Mouse (Mus musculus) liver, embryonic 15.5 days (tissue): ENCODE results near the gene Fmnl2. TPM values are rescaled to one million over a fixed set of nuclear protein-coding genes. Genes with fewer than 3 reads are reported as not detected.

Experiments
- ATAC-seq: fragments of 200-750 bp; cut with Nextera tagmentation; 2 replicates; pipeline ENCODE4 v1.8.0; 2017; ENCODE audit warnings: moderate number of reproducible peaks, mild to moderate bottlenecking, moderate library complexity; ENCODE audit not compliant: insufficient read depth
- H3K27ac ChIP-seq: fragments of 300-500 bp; sonication (generic); replicated peaks from 2 replicates; pipeline ENCODE4 v1.5.1; 2015; ENCODE audit warnings: mild to moderate bottlenecking, inconsistent platforms
- H3K27me3 ChIP-seq: fragments of 300-500 bp; sonication (generic); 2 replicates; pipeline ENCODE4 v1.6.1; 2015; ENCODE audit warnings: mild to moderate bottlenecking, inconsistent platforms
- H3K36me3 ChIP-seq: fragments of 300-500 bp; sonication (generic); replicated peaks from 2 replicates; pipeline ENCODE4 v1.6.1; 2015; ENCODE audit warnings: moderate library complexity, mild to moderate bottlenecking, inconsistent platforms
- H3K4me1 ChIP-seq: fragments of 300-500 bp; sonication (generic); replicated peaks from 2 replicates; pipeline ENCODE4 v1.6.1; 2015; ENCODE audit warnings: inconsistent platforms
- H3K4me2 ChIP-seq: fragments of 300-500 bp; sonication (generic); 2 replicates; pipeline ENCODE4 v1.6.1; 2015; ENCODE audit warnings: moderate library complexity, mild to moderate bottlenecking, inconsistent platforms
- H3K4me3 ChIP-seq: fragments of 300-500 bp; sonication (generic); replicated peaks from 2 replicates; pipeline ENCODE4 v1.5.1; 2015; ENCODE audit warnings: mild to moderate bottlenecking, inconsistent platforms
- H3K9ac ChIP-seq: fragments of 300-500 bp; sonication (generic); 2 replicates; pipeline ENCODE4 v1.6.1; 2015; ENCODE audit warnings: moderate library complexity, mild to moderate bottlenecking, inconsistent platforms
- H3K9me3 ChIP-seq: fragments of 300-500 bp; sonication (generic); replicated peaks from 2 replicates; pipeline ENCODE4 v1.6.1; 2016; ENCODE audit warnings: inconsistent platforms
- WGBS: fragments of 180-500 bp; shearing (Covaris S2); methylation state at CpG from one replicate; pipeline ENCODE4 v1.1.7; 2015; ENCODE audit warnings: mixed read lengths; ENCODE audit not compliant: insufficient replicate concordance; 5-methylcytosine and 5-hydroxymethylcytosine counted together
- polyA plus RNA-seq: library from polyadenylated mRNA; unstranded; fragments of >200 nt; fragmentation: Nextera tagmentation; extraction: Ambion mirVana; gene quantifications from 2 replicates; pipeline ENCODE4 v1.2.1, GENCODE M21; 2015

The Fmnl2 gene
- polyA plus RNA-seq, 1 experiment from 2014 or later: 0.46 TPM

DNA sequence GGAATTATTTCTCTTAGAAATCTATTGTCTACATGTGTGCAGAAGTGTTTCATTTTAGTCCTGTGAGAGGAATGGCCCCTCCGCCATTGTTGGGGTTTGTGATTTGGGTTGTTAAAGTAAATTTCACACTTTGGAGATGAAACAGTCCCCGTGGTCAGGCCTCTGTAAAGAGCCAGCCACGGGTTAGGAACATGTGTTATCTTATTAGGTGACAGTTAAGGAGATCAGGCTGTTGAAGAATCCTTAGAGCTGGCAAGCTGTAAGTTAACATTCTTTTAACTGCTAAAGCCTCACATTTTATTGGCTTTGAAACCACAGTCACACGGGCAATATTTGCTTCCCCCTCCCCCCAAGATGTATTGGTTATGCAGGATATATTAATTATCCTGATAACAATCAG is 131.7 kb downstream of the Fmnl2 start:
- WGBS: 49% methylated on average over 4 of the region's 4 CpGs
- H3K36me3 ChIP-seq: no peaks in the 10 kb centered on the region
- ATAC-seq: no peak
- H3K27me3 ChIP-seq: no peaks in the 10 kb centered on the region
- no peaks in the 10 kb centered on the region for H3K9me3 ChIP-seq
- no peak overlapping the region for H3K4me3 ChIP-seq
- no peak overlapping the region for H3K4me2 ChIP-seq
- H3K27ac ChIP-seq: no peak overlapping the region
- no peak overlapping the region for H3K9ac ChIP-seq
- H3K4me1 ChIP-seq: no peaks in the 10 kb centered on the region

DNA sequence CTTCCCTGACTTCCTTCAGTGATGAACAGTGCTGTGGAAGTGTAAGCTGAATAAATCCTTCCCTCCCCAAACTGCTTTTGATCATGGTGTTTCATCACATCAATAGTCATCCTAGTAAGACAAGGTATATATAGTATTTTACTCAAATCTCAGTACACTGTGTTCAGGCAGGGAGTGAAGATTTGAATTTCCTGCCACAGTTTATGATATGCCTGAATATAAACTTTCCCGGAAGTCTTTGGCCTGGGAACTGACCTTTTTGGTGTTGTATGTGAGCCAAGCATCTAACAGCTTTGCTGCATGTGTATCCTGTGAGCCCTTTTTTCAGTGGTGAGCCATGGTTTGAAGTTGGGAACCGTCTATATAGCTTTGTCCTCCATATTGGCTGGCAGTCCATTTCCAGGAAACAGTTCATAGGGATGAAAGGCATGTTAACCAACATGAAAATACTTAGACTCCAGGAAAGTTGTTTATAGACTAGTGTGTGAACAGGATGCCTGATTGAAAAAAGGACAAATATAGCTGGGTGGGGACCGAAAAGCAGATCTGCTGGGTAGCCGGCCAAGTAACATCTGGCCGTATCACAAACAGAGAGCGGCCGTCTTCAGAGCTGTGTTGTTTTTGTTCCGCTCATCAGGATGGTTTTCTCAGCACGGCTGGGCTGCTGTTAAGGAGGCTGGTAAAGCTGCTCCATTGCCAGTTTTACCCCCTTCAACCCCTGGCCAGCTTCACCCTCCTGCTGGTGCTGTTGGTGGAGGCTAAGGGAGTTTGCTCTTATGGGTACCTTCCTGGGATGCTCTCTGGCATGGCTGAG is 133.4 kb downstream of the Fmnl2 start:
- Histone ChIP-seq H3K9me3 (no peaks in the 10 kb centered on the region), H3K4me2 (no peak overlapping the region), H3K4me3 (no peak overlapping the region), H3K27ac (no peak overlapping the region), H3K9ac (no peak overlapping the region), H3K27me3 (no peaks in the 10 kb centered on the region), H3K4me1 (no peaks in the 10 kb centered on the region), H3K36me3 (no peaks in the 10 kb centered on the region)
- 68% methylated on average over 9 of the region's 9 CpGs for WGBS
- no peak for ATAC-seq

DNA sequence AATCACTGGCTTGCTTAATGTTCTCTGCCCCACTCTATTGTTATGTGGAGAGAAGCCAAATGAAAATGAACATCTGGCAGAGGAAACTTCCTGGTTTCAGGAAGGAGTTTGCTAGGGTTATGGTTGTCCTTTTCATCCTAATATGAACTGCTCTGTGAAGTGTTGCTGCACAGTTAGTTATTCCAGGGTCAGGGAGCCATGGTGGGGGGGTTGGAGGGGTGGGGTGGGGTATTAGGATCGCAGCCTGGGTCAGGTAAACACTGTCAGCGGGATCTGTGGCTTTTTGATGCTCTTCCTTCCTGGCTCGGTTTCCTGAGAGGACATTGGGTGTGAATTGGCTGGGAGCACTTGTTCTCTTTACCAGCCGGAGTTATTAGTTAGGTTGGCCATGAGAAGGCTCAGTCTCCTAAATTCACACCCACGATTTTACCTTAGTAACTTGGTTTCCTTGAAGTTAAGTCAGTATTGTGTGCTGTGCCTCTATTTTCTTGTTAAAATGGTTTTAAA is 134.1 kb downstream of the Fmnl2 start:
- Histone ChIP-seq H3K27ac (no peak overlapping the region), H3K4me3 (no peak overlapping the region), H3K9ac (no peak overlapping the region), H3K27me3 (no peaks in the 10 kb centered on the region), H3K9me3 (no peaks in the 10 kb centered on the region), H3K4me1 (no peaks in the 10 kb centered on the region), H3K4me2 (no peak overlapping the region), H3K36me3 (no peaks in the 10 kb centered on the region)
- no peak for ATAC-seq
- 33% methylated on average over 5 of the region's 5 CpGs for WGBS

DNA sequence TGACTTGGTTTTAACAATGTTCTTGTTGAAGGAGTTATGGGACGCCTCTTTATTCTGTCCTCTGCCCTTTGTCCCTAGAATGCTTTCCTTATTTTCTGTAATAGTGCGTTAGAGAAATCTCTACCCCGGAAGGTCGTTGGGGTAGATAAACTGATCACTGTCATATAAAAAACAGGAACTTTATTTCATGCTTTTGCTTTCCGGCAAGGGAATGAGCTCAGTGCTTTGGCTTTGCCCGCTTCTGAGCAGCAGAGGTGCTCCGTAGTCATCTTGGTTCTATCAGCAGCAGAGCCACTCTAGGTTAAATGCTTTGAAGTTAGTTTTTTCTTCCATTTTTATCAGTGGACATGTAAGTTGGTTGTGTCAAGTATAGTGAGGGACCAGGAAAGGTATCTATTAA is 135.6 kb downstream of the Fmnl2 start:
- Histone ChIP-seq H3K4me3 (no peak overlapping the region), H3K27ac (no peak overlapping the region), H3K4me1 (no peaks in the 10 kb centered on the region), H3K4me2 (no peak overlapping the region), H3K36me3 (no peaks in the 10 kb centered on the region), H3K27me3 (no peaks in the 10 kb centered on the region), H3K9ac (no peak overlapping the region), H3K9me3 (no peaks in the 10 kb centered on the region)
- ATAC-seq: no peak
- 65% methylated on average over 7 of the region's 7 CpGs for WGBS

DNA sequence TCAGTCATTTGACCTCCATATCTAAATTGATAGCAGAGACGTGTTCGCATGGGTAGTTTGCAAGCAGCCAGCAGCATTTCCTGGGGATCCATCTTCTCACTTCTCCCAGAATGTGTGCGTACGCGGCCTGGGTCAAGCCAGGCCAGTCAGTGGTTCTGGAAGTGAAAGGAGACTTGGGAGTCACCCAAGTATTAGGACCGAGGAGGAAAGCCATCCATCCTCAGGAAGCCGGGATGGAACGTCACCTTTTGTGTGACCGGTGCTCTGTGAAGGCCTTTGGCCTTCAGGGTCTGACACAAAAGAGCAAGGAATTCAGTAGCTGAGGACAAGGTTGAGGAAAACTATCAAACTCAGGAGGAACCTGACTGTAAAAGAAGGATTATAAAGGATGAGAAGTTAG is 136.9 kb downstream of the Fmnl2 start:
- no peaks in the 10 kb centered on the region for H3K36me3 ChIP-seq
- ATAC-seq: no peak
- H3K4me1 ChIP-seq: no peaks in the 10 kb centered on the region
- H3K27me3 ChIP-seq: no peaks in the 10 kb centered on the region
- whole genome bisulfite sequencing: 71% methylated on average over 9 of the region's 9 CpGs
- H3K9ac ChIP-seq: no peak overlapping the region
- H3K9me3 ChIP-seq: no peaks in the 10 kb centered on the region
- H3K4me2 ChIP-seq: no peak overlapping the region
- H3K27ac ChIP-seq: no peak overlapping the region
- H3K4me3 ChIP-seq: no peak overlapping the region

DNA sequence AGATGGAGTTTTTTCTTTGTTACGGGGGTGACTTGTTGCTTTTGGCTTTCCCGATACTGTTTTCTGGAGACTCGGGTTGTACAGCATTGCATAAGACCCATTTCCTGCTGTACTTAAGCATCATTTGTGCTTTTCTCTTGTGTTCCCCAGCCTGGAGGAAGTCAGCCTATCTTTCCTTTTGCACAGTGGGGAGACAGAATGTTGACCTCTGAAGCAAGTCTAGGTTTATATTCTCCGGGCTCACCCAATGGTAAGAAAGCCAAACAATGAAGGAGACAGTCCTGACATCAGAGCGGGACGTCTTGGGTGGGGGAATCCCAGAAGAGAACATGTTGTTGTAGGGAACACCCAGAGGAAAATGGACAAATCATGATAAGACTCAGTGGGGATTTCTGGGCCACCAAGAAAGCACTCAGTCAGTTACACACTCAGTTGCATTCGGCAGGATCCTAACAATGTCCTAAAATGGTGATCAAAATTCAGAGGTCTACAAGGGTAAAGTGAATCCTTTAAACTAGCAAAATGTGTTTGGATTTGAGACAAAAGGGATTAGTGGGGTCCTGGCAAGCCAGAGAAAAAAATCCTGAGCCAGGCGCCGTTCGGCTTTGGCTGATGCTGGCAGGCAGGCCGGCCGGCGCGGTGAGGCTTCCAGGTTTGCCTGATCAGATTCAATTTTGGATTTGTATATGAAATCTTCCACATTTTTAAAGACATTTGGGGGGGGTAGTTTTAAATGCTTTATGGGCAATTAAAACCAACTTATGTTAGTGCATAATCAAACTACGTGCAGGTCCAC is 140.5 kb downstream of the Fmnl2 start:
- Histone ChIP-seq H3K27ac (no peak overlapping the region), H3K4me1 (no peaks in the 10 kb centered on the region), H3K9ac (no peak overlapping the region), H3K36me3 (no peaks in the 10 kb centered on the region), H3K4me3 (no peak overlapping the region), H3K27me3 (no peaks in the 10 kb centered on the region), H3K4me2 (no peak overlapping the region), H3K9me3 (no peaks in the 10 kb centered on the region)
- ATAC-seq: no peak
- 61% methylated on average over 15 of the region's 15 CpGs for WGBS

DNA sequence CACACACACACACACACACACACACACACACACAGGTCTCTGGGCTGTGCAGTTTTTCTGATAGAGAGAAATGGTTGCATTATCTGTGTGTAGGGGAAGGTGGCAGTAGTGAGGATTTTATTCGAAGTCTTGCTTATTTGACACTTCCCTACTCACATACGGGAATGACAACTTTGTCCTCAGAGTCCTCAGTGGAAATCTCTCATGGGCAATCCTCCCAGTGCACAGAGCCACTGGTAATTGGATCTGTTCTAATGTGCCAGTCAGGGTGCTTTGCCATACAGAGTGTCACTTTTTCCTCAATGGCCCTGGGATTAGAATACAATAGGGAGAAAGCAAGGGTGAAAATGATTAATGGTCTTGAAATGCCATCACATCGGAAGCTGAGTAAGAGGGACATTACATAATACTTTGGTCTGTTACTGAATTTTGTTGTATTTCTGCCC is 141.9 kb downstream of the Fmnl2 start:
- no peak overlapping the region for H3K9ac ChIP-seq
- H3K4me2 ChIP-seq: no peak overlapping the region
- no peak overlapping the region for H3K27ac ChIP-seq
- ATAC-seq: no peak
- 28% methylated on average over 3 of the region's 3 CpGs for whole genome bisulfite sequencing
- no peaks in the 10 kb centered on the region for H3K36me3 ChIP-seq
- H3K27me3 ChIP-seq: no peaks in the 10 kb centered on the region
- H3K4me1 ChIP-seq: no peaks in the 10 kb centered on the region
- H3K4me3 ChIP-seq: no peak overlapping the region
- H3K9me3 ChIP-seq: no peaks in the 10 kb centered on the region

DNA sequence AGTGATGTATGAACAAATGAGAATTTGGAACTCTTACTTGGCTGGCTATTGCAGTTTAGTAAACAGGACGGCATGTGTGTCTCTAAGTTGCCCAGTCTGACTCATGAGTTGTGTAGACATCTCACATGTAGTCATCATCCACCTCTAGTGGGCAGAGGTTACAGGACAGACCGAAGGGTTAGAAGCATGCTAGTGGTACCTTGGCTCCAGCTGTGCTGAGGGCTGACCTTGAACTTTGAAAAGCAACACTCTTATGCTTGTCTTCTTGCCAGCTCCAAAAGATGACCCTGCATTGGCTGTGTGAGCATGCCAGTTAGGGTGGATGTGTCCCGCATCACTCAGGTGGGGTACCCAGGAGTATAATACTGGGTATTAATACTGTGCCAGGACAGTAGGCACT is 142.8 kb downstream of the Fmnl2 start:
- Histone ChIP-seq H3K4me2 (no peak overlapping the region), H3K36me3 (no peaks in the 10 kb centered on the region), H3K9me3 (no peaks in the 10 kb centered on the region), H3K9ac (no peak overlapping the region), H3K27ac (no peak overlapping the region), H3K4me1 (no peaks in the 10 kb centered on the region), H3K27me3 (no peaks in the 10 kb centered on the region), H3K4me3 (no peak overlapping the region)
- 69% methylated on average over 3 of the region's 3 CpGs for WGBS
- ATAC-seq: no peak

DNA sequence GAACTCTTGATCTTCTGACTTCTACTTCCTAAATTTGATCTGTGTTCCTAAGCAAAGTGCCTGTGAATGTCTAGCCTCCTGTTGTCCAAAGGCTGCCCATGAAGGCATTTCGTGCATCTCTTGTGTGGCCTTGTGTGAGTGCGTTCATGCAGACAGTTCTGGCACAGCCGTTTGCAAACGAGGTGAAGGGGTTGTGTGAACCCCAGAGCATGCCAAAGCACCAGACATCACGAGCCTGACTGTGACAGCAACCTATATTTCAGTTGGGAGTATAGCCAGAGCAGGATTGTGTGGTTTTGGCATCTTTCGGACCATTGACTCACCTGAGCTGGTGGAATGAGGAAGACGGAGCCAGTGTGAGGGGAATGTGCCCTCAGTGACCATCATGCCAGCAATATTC is 148.5 kb downstream of the Fmnl2 start:
- Histone ChIP-seq H3K27me3 (no peaks in the 10 kb centered on the region), H3K4me2 (no peak overlapping the region), H3K27ac (no peak overlapping the region), H3K4me1 (no peaks in the 10 kb centered on the region), H3K4me3 (no peak overlapping the region), H3K9me3 (no peaks in the 10 kb centered on the region), H3K36me3 (no peaks in the 10 kb centered on the region), H3K9ac (no peak overlapping the region)
- ATAC-seq: no peak
- 64% methylated on average over 7 of the region's 7 CpGs for WGBS

DNA sequence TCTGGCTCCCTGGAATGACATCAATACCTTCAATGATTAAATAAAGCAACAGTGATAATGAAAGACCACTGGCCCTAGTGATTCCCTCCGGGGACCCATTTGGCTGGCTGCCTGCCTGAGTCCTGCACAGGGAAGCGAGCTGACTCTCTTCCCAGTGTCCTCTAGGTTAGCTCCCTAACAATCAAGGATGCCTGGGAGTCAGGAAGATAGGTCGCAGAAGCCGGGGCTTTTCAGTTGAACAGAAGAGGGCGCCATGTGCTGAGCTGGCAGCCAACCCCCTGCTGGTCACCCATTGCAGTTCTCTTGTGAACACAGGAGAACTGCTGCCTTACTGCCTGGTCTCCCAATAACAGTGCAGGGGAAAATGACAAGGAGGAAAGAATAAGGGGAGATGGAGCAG is 149.5 kb downstream of the Fmnl2 start:
- 19% methylated on average over 5 of the region's 5 CpGs for WGBS
- Histone ChIP-seq H3K4me2 (no peak overlapping the region), H3K4me3 (no peak overlapping the region), H3K36me3 (no peaks in the 10 kb centered on the region), H3K9me3 (no peaks in the 10 kb centered on the region), H3K27me3 (no peaks in the 10 kb centered on the region), H3K9ac (no peak overlapping the region), H3K4me1 (no peaks in the 10 kb centered on the region), H3K27ac (no peak overlapping the region)
- ATAC-seq: no peak

DNA sequence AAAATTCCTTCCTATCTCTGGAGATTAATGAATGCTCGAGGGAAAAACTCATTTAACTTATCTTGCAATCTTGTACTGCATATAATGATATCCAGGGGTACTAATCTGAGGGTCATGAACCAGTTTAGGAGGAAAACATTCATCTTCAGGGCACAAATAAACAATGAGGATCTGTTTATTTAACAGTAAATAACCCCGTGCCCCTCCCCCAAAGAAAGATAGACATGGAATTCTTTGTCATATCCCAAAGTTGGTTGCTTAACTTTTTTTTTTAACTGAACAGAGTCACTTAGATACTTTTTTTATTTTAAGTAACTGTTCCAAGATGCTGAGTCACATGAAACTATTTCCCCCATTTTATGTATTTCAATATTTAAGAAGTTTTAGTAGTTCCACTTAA is 155.4 kb downstream of the Fmnl2 start:
- no peaks in the 10 kb centered on the region for H3K27me3 ChIP-seq
- H3K4me2 ChIP-seq: no peak overlapping the region
- no peaks in the 10 kb centered on the region for H3K36me3 ChIP-seq
- no peak for ATAC-seq
- 30% methylated on average over 2 of the region's 2 CpGs for WGBS
- H3K4me3 ChIP-seq: no peak overlapping the region
- no peaks in the 10 kb centered on the region for H3K9me3 ChIP-seq
- no peaks in the 10 kb centered on the region for H3K4me1 ChIP-seq
- no peak overlapping the region for H3K27ac ChIP-seq
- H3K9ac ChIP-seq: no peak overlapping the region
